Mouse (Mus musculus) myocyte (in vitro differentiated cells): ENCODE data around the gene Pigyl.

Experiments used
- CEBPB ChIP-seq: IDR thresholded peaks from 2 replicates; pipeline ENCODE4 v1.6.1; 2011; ENCODE audit warnings: mild to moderate bottlenecking, moderate library complexity; ENCODE audit not compliant: poor library complexity, insufficient read depth, severe bottlenecking
- E2F4 ChIP-seq: IDR thresholded peaks from one replicate; pipeline ENCODE4 v1.6.1; 2011; ENCODE audit warnings: mild to moderate bottlenecking, control low read depth, moderate library complexity; ENCODE audit not compliant: insufficient read depth
- MAX ChIP-seq: IDR thresholded peaks from one replicate; pipeline ENCODE4 v1.6.1; 2011; ENCODE audit warnings: low read depth, mild to moderate bottlenecking, control low read depth
- MYOD1 ChIP-seq, 3 experiments: IDR thresholded peaks; one replicate each; pipeline ENCODE4 v1.6.1; 2011; ENCODE audit warnings: control low read depth in 2 of 3, low read depth in 2 of 3, mild to moderate bottlenecking in 2 of 3, moderate library complexity in 1 of 3; ENCODE audit not compliant: insufficient read length in 2 of 3, control insufficient read depth in 1 of 3
- MYOG ChIP-seq, 3 experiments: IDR thresholded peaks; one replicate each; pipeline ENCODE4 v1.6.1; 2011; ENCODE audit warnings: control low read depth in 2 of 3, low read depth in 2 of 3, mild to moderate bottlenecking in 2 of 3; ENCODE audit not compliant: insufficient read length in 2 of 3, control insufficient read depth in 1 of 3, insufficient read depth in 1 of 3
- POLR2A ChIP-seq: IDR thresholded peaks from one replicate; pipeline ENCODE4 v1.6.1; 2011; ENCODE audit warnings: low read depth, mild to moderate bottlenecking, control low read depth, moderate library complexity; ENCODE audit not compliant: insufficient read length
- POLR2AphosphoS2 ChIP-seq: IDR thresholded peaks from one replicate; pipeline ENCODE4 v1.6.1; 2011; ENCODE audit warnings: low read depth, control low read depth; ENCODE audit not compliant: insufficient read length
- REST ChIP-seq: IDR thresholded peaks from one replicate; pipeline ENCODE4 v1.6.1; 2011; ENCODE audit warnings: mild to moderate bottlenecking, control low read depth, moderate library complexity; ENCODE audit not compliant: insufficient read depth, insufficient read length
- SRF ChIP-seq: IDR thresholded peaks from one replicate; pipeline ENCODE4 v1.6.1; 2011; ENCODE audit warnings: low read depth; ENCODE audit not compliant: control insufficient read depth, insufficient read length
- TCF12 ChIP-seq: IDR thresholded peaks from one replicate; pipeline ENCODE4 v1.6.1; 2011; ENCODE audit warnings: mild to moderate bottlenecking, control low read depth; ENCODE audit not compliant: poor library complexity, insufficient read depth, severe bottlenecking
- TCF3 ChIP-seq: IDR thresholded peaks from one replicate; pipeline ENCODE4 v1.6.1; 2011; ENCODE audit warnings: low read depth, control low read depth; ENCODE audit not compliant: insufficient read length
- USF1 ChIP-seq: IDR thresholded peaks from one replicate; pipeline ENCODE4 v1.6.1; 2011; ENCODE audit warnings: low read depth, mild to moderate bottlenecking, control low read depth, moderate library complexity

GRCm38 (mm10) chr9:22121545-22121944 is 35.1 kb upstream of the Pigyl start:
- TF ChIP-seq MAX, result no peak
- TF ChIP-seq CEBPB, result no peak
- TF ChIP-seq MYOD1 (IDR thresholded peaks at IDR 0.05; ENCODE audit: control insufficient read depth in 1 of 3, insufficient read length in 2 of 3, low read depth in 2 of 3), result no peak
- no peak for TF ChIP-seq SRF
- TF ChIP-seq USF1, result no peak
- TF ChIP-seq MYOG (IDR thresholded peaks at IDR 0.05; ENCODE audit: control insufficient read depth in 1 of 3, insufficient read depth in 1 of 3, insufficient read length in 2 of 3, low read depth in 2 of 3), result no peak
- TF ChIP-seq POLR2A, result no peak
- TF ChIP-seq TCF12, result no peak
- no peak for TF ChIP-seq POLR2AphosphoS2
- TF ChIP-seq E2F4, result no peak
- no peak for TF ChIP-seq TCF3
- no peak for TF ChIP-seq REST
